Mouse (Mus musculus): ENCODE data around the gene Gtf3c1. TPM values are rescaled to one million over a fixed set of nuclear protein-coding genes. Genes with fewer than 3 reads are reported as not detected.

Gene Gtf3c1
- 10 to 100 TPM; 35.2 to 37.3 TPM for total RNA-seq (2023)

DNA sequence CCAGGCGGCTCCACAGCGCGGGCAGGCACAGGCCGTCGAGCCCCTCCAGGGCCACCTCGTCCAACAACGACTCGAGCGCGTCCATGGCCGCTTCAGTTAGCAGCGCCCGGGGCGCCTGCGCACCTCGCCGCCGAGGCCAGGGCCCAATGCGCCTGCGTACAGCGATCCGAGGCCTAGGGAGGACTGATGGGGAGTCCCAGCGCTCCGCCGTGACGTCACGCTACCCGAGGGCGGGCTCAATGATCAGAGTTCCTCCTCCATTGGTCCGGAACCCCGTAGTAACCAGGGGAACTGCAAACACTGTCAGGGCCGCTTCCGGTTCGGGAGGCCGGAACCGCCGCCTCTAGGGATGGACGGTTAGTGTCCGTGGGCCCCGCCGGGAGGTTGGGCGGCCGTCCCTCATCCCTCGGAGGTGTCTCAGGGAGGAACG lies at the start of gene Gtf3c1, which contains the start of gene D430042O09Rik:
TSS of gene Gtf3c1 (minus strand) at position 188 of the 430 bp plus-strand sequence.
TSS of gene D430042O09Rik (plus strand) at position 296 of the 430 bp plus-strand sequence.

DNA sequence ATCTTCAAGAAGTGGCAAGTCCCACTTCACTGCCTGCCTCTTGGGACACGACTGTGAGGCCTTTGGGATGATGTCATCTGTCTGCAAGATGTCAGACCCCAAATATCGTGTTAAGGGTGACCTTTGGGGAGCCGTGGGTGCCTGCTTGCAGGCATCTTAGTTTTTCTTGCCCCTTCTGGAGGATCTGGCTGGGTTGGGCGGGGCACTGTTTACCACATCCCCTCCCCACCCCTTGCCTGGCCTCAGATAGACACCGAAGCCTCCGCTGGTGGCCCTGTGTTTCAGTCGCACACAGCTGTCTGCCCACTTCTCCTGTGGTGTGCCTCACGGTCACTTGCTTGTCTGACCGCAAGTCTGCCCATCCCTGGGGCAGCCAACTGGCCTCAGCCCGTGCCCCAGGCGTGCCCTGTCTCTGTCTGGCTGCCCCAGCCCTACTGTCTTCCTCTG lies 104.4 kb downstream of the Gtf3c1 start, which contains the start of gene Il21r:
TSS of gene Il21r (plus strand) at position 245 of the 447 bp plus-strand sequence.

Other genes starting within 250 kb of the Gtf3c1 start
- 10 to 100 TPM; 19.5 to 24.0 TPM for gene Nsmce1, start 216.2 kb downstream of the Gtf3c1 start, total RNA-seq (2023)
- gene Il4ra, start 155.7 kb downstream of the Gtf3c1 start, total RNA-seq (2023): 10 to 100 TPM; 41.1 to 44.5 TPM
- 1 to 10 TPM; 1.3 to 2.6 TPM for gene Il21r, start 104.4 kb downstream of the Gtf3c1 start, total RNA-seq (2023)
- gene D430042O09Rik, start 108 bp upstream of the Gtf3c1 start, total RNA-seq (2023): 10 to 100 TPM; 18.8 to 22.1 TPM